Mouse (Mus musculus): ENCODE measurements around the gene Xpc.

DNA sequence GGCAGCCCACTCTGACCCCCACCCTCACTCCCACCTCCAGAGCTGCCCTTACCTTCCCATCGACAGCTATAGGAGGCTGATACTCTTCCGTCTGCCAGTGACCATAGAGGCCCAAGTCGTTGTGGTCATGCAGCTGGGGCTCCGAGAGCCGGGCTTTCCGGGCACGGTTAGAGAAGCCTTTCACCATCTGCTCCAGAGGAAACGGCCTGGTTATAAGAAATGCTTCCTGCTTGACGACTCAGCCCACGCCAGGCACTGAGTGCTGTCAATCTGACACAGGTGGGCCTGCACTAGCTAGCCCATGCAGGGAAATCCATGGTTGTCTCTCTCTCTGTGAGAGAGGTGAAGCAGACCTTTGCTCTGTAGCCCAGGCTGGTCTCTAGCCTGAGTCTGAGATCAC is 22.6 kb downstream of the Xpc start:
- TF ChIP-seq CTCF (IDR thresholded peaks at IDR 0.05; ENCODE audit: insufficient read depth, low read length) (no peak), POLR2A (IDR thresholded peaks at IDR 0.05; ENCODE audit: borderline replicate concordance, extremely low read depth, low read depth, low read length) (no peak)

Measured in lung, adult 2 months (tissue).